Mouse (Mus musculus) cerebellum, adult 2 months (tissue): ENCODE data around the gene Tmem260. TPM values are rescaled to one million over a fixed set of nuclear protein-coding genes. Genes with fewer than 3 reads are reported as not detected.
A peak's percentile ranks its signal among the peaks of the same experiment; 100 is the strongest.

ENCODE experiments used
- DNase-seq, 2 experiments: peaks; one replicate each; pipeline ENCODE4 v3.0.0; 2021
- H3K27ac ChIP-seq: fragments of 200-500 bp; 2 replicates; pipeline ENCODE4 v1.5.1; 2012; ENCODE audit warnings: low read length, control low read depth, inconsistent platforms; ENCODE audit not compliant: insufficient read depth
- H3K27me3 ChIP-seq: fragments of 200-500 bp; 2 replicates; pipeline ENCODE4 v1.6.1; 2012; ENCODE audit warnings: inconsistent platforms, mild to moderate bottlenecking, low read length, moderate library complexity; ENCODE audit not compliant: control insufficient read depth, insufficient read depth
- H3K4me1 ChIP-seq: fragments of 200-500 bp; 2 replicates; pipeline ENCODE4 v1.6.1; 2011; ENCODE audit warnings: low read length; ENCODE audit not compliant: control insufficient read depth, insufficient read depth
- H3K4me3 ChIP-seq: fragments of 200-500 bp; replicated peaks from 2 replicates; pipeline ENCODE3; 2011; ENCODE audit warnings: mild to moderate bottlenecking, low read depth, low read length, control low read depth; ENCODE audit not compliant: insufficient read depth
- CTCF ChIP-seq: fragments of 200-500 bp; IDR thresholded peaks from 2 replicates; pipeline ENCODE4 v1.5.1; 2011; ENCODE audit warnings: low read depth, mild to moderate bottlenecking, control low read depth, low read length, moderate library complexity, borderline replicate concordance; ENCODE audit not compliant: insufficient read depth
- POLR2A ChIP-seq: fragments of 200-500 bp; IDR thresholded peaks from 2 replicates; pipeline ENCODE4 v1.6.1; 2011; ENCODE audit warnings: low read length, control low read depth, borderline replicate concordance; ENCODE audit not compliant: insufficient read depth
- WGBS: fragments of 180-500 bp; shearing (Covaris S2); methylation state at CpG from one replicate; pipeline ENCODE4 v1.1.7; 2018; 5-methylcytosine and 5-hydroxymethylcytosine counted together
- polyA plus RNA-seq: library from polyadenylated mRNA; depleted of rRNA; stranded (reverse); fragments of >200 nt; gene quantifications from 2 replicates; pipeline ENCODE4 v1.2.3, GENCODE M21; 2012

Tmem260 gene
- polyA plus RNA-seq, 1 experiment, result 18.6 TPM

- TF ChIP-seq CTCF, result no peak
- TF ChIP-seq POLR2A, result no peak
- H3K27me3 ChIP-seq, result no peaks in the 10 kb centered on the region
- H3K27ac ChIP-seq, result no peak overlapping the region
- 72% methylated on average over 12 of the region's 12 CpGs for WGBS
- no peak for DNase-seq
- H3K4me1 ChIP-seq, result peaks cover 13% of the 10 kb centered on the region
- no peak overlapping the region for H3K4me3 ChIP-seq
Measured at GRCm38 (mm10) chr14:48513098-48513823, 67.3 kb downstream of the Tmem260 start.

- H3K27me3 ChIP-seq, result no peaks in the 10 kb centered on the region
- H3K4me1 ChIP-seq, result peaks cover 13% of the 10 kb centered on the region
- no peak overlapping the region for H3K4me3 ChIP-seq
- H3K27ac ChIP-seq, result no peak overlapping the region
- no peak for DNase-seq
- no peak for TF ChIP-seq POLR2A
- no peak for TF ChIP-seq CTCF
- 77% methylated on average over 12 of the region's 12 CpGs for WGBS
Measured at GRCm38 (mm10) chr14:48513824-48514493, 68.0 kb downstream of the Tmem260 start.

GRCm38 (mm10) chr14:48514620-48515019 lies 68.7 kb downstream of the Tmem260 start:
- Histone ChIP-seq H3K4me1 (peaks cover 13% of the 10 kb centered on the region), H3K27me3 (no peaks in the 10 kb centered on the region), H3K4me3 (no peak overlapping the region), H3K27ac (no peak overlapping the region)
- DNase-seq, result peak; percentile 39 to 57
- TF ChIP-seq CTCF, result no peak
- TF ChIP-seq POLR2A, result no peak
- WGBS, result 17% methylated on average over 7 of the region's 7 CpGs

GRCm38 (mm10) chr14:48515538-48515937 lies 69.6 kb downstream of the Tmem260 start:
- TF ChIP-seq POLR2A, result no peak
- no peak for TF ChIP-seq CTCF
- peaks cover 13% of the 10 kb centered on the region for H3K4me1 ChIP-seq
- H3K27me3 ChIP-seq, result no peaks in the 10 kb centered on the region
- no peak overlapping the region for H3K27ac ChIP-seq
- H3K4me3 ChIP-seq, result no peak overlapping the region
- peak in 1 of 2 experiments; percentile 15 for DNase-seq
- WGBS, result 41% methylated on average over 8 of the region's 8 CpGs

GRCm38 (mm10) chr14:48523361-48523760 lies 77.4 kb downstream of the Tmem260 start:
- 10% methylated on average over 1 of the region's 1 CpGs for WGBS
- no peak for DNase-seq
- Histone ChIP-seq H3K27ac (no peak overlapping the region), H3K4me1 (no peaks in the 10 kb centered on the region), H3K27me3 (no peaks in the 10 kb centered on the region), H3K4me3 (no peak overlapping the region)
- no peak for TF ChIP-seq POLR2A
- no peak for TF ChIP-seq CTCF

GRCm38 (mm10) chr14:48524135-48524534 lies 78.2 kb downstream of the Tmem260 start:
- Histone ChIP-seq H3K4me1 (no peaks in the 10 kb centered on the region), H3K27me3 (no peaks in the 10 kb centered on the region), H3K27ac (no peak overlapping the region), H3K4me3 (no peak overlapping the region)
- 35% methylated on average over 9 of the region's 9 CpGs for WGBS
- TF ChIP-seq CTCF, result peak; percentile 64; the same call in 1 of the 2 replicates
- TF ChIP-seq POLR2A, result no peak
- peak; percentile 49 to 60 for DNase-seq

- no peak for TF ChIP-seq POLR2A
- no peak for TF ChIP-seq CTCF
- DNase-seq, result no peak
- Histone ChIP-seq H3K27me3 (no peaks in the 10 kb centered on the region), H3K4me1 (no peaks in the 10 kb centered on the region), H3K27ac (no peak overlapping the region), H3K4me3 (no peak overlapping the region)
- 63% methylated on average over 6 of the region's 6 CpGs for WGBS
Measured at GRCm38 (mm10) chr14:48525055-48525454, 79.1 kb downstream of the Tmem260 start.

- 76% methylated on average over 10 of the region's 10 CpGs for WGBS
- TF ChIP-seq CTCF, result no peak
- no peak for TF ChIP-seq POLR2A
- no peaks in the 10 kb centered on the region for H3K27me3 ChIP-seq
- no peak overlapping the region for H3K4me3 ChIP-seq
- no peak overlapping the region for H3K27ac ChIP-seq
- no peaks in the 10 kb centered on the region for H3K4me1 ChIP-seq
- DNase-seq, result no peak
Measured at GRCm38 (mm10) chr14:48530629-48531028, 84.7 kb downstream of the Tmem260 start.
